Mouse (Mus musculus) E14TG2a.4 (cell line): ENCODE data around the gene Ring1.

Experiments
- CTCF ChIP-seq: conservative IDR thresholded peaks from 2 replicates; pipeline ENCODE4 v1.5.1; 2014; ENCODE audit warnings: low read length
- NANOG ChIP-seq: IDR thresholded peaks from 2 replicates; pipeline ENCODE4 v1.6.1; 2014; ENCODE audit warnings: borderline replicate concordance, low read length, mixed read lengths

GRCm38 (mm10) chr17:34032174-34032632 lies 7.7 kb upstream of the Ring1 start:
- TF ChIP-seq CTCF (no peak), NANOG (no peak)
